Mouse (Mus musculus): ENCODE measurements at regions not wholly inside any gene's neighbourhood (a gene's known extent, or its start where the extent isn't known, plus 50 kb on each side); places are given as distances from the start of the nearest gene placed in this dataset.

- Histone ChIP-seq H3K27me3 (ENCODE audit: control insufficient read depth, insufficient read depth, low read length) (no peaks in the 10 kb centered on the region), H3K4me3 (ENCODE audit: control insufficient read depth, low read depth, low read length) (no peak overlapping the region), H3K27ac (ENCODE audit: control insufficient read depth, insufficient read depth, low read depth, low read length) (no peak overlapping the region), H3K4me1 (ENCODE audit: control insufficient read depth, insufficient read depth, low read length) (no peaks in the 10 kb centered on the region), H3K36me3 (ENCODE audit: control insufficient read depth, insufficient read depth, low read length) (no peaks in the 10 kb centered on the region)
- no peak for TF ChIP-seq POLR2A (IDR thresholded peaks at IDR 0.05; ENCODE audit: control insufficient read depth, low read depth, low read length)
- TF ChIP-seq CTCF (IDR thresholded peaks at IDR 0.05; ENCODE audit: control insufficient read depth, insufficient read depth, insufficient replicate concordance, low read depth, low read length), result no peak
These were observed 379.7 kb upstream of the Adamts5 start for GRCm38 (mm10) chr16:86281326-86281725.

GRCm38 (mm10) chr16:86277031-86277430 is 375.4 kb upstream of the Adamts5 start:
- H3K36me3 ChIP-seq (ENCODE audit: control insufficient read depth, insufficient read depth, low read length), result no peaks in the 10 kb centered on the region
- no peak overlapping the region for H3K4me3 ChIP-seq (ENCODE audit: control insufficient read depth, low read depth, low read length)
- H3K27ac ChIP-seq (ENCODE audit: control insufficient read depth, insufficient read depth, low read depth, low read length), result no peak overlapping the region
- no peaks in the 10 kb centered on the region for H3K4me1 ChIP-seq (ENCODE audit: control insufficient read depth, insufficient read depth, low read length)
- no peaks in the 10 kb centered on the region for H3K27me3 ChIP-seq (ENCODE audit: control insufficient read depth, insufficient read depth, low read length)
- TF ChIP-seq POLR2A (IDR thresholded peaks at IDR 0.05; ENCODE audit: control insufficient read depth, low read depth, low read length), result no peak
- TF ChIP-seq CTCF (IDR thresholded peaks at IDR 0.05; ENCODE audit: control insufficient read depth, insufficient read depth, insufficient replicate concordance, low read depth, low read length), result no peak

DNA sequence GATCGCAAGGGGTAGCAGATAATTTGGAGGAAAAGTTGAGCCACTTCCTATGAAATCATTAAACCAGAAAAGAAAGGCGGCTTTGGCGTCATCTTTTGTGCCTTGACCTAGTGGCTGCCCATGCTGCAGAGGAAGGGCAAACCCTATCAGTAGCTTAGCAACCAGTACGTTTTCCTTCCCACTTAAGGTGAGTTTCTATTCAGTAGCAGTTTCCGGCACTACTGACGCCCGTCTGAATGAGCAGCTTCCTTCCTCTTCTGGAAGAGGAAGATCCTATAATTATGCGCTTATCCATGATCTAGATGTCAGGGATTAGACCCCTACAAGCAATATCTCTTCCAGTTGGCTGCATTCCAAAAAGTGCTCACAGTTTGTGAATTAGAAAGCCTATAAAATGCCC is 360.0 kb upstream of the Adamts5 start:
- Histone ChIP-seq H3K36me3 (ENCODE audit: control insufficient read depth, insufficient read depth, low read length) (no peaks in the 10 kb centered on the region), H3K27ac (ENCODE audit: control insufficient read depth, insufficient read depth, low read depth, low read length) (no peak overlapping the region), H3K4me3 (ENCODE audit: control insufficient read depth, low read depth, low read length) (no peak overlapping the region), H3K27me3 (ENCODE audit: control insufficient read depth, insufficient read depth, low read length) (no peaks in the 10 kb centered on the region), H3K4me1 (ENCODE audit: control insufficient read depth, insufficient read depth, low read length) (no peaks in the 10 kb centered on the region)
- TF ChIP-seq POLR2A (IDR thresholded peaks at IDR 0.05; ENCODE audit: control insufficient read depth, low read depth, low read length) (no peak), CTCF (IDR thresholded peaks at IDR 0.05; ENCODE audit: control insufficient read depth, insufficient read depth, insufficient replicate concordance, low read depth, low read length) (no peak)

DNA sequence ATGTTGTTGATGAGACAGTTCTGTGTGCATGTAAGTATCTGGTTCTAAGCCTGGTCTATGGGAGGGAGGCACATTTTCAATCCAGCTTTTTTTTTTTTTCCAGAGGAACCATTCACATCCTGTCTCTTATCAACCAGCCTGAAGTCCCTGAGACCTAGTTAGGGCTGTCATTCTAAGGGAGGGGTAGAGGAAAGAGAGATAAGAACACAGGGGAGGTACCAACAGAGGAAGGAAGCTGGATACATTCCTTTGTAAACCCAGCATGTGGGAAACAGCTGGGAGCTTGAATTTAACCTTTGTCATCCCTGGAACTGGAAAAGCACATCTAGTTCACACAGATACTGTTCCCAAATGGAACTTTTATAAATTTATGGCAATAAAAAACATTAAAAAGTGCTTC is 351.0 kb upstream of the Adamts5 start:
- H3K4me3 ChIP-seq (ENCODE audit: control insufficient read depth, low read depth, low read length), result no peak overlapping the region
- no peak for TF ChIP-seq POLR2A (IDR thresholded peaks at IDR 0.05; ENCODE audit: control insufficient read depth, low read depth, low read length)
- TF ChIP-seq CTCF (IDR thresholded peaks at IDR 0.05; ENCODE audit: control insufficient read depth, insufficient read depth, insufficient replicate concordance, low read depth, low read length), result no peak
- H3K36me3 ChIP-seq (ENCODE audit: control insufficient read depth, insufficient read depth, low read length), result no peaks in the 10 kb centered on the region
- no peaks in the 10 kb centered on the region for H3K27me3 ChIP-seq (ENCODE audit: control insufficient read depth, insufficient read depth, low read length)
- H3K4me1 ChIP-seq (ENCODE audit: control insufficient read depth, insufficient read depth, low read length), result no peaks in the 10 kb centered on the region
- H3K27ac ChIP-seq (ENCODE audit: control insufficient read depth, insufficient read depth, low read depth, low read length), result no peak overlapping the region

GRCm38 (mm10) chr16:86250021-86250420 is 348.4 kb upstream of the Adamts5 start:
- Histone ChIP-seq H3K4me1 (ENCODE audit: control insufficient read depth, insufficient read depth, low read length) (no peaks in the 10 kb centered on the region), H3K27ac (ENCODE audit: control insufficient read depth, insufficient read depth, low read depth, low read length) (no peak overlapping the region), H3K27me3 (ENCODE audit: control insufficient read depth, insufficient read depth, low read length) (no peaks in the 10 kb centered on the region), H3K4me3 (ENCODE audit: control insufficient read depth, low read depth, low read length) (no peak overlapping the region), H3K36me3 (ENCODE audit: control insufficient read depth, insufficient read depth, low read length) (no peaks in the 10 kb centered on the region)
- no peak for TF ChIP-seq POLR2A (IDR thresholded peaks at IDR 0.05; ENCODE audit: control insufficient read depth, low read depth, low read length)

DNA sequence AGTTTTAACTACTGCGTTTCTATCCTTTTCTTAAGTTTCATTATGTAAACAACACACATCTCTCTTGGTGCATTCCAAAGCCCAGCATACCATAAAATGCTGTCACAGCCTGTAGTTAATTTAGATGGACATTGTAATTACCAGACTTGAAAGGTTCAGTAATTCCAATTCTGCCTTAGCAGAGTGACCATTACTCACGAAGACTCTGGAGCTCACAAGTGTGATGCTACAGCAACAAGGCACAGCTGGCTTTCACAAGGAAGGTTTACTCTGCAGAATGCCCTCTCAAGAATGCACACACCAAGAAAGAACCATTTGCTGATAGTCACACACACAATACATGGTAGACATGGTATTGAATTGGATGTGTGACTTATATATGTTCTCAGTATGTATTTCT is 342.6 kb upstream of the Adamts5 start:
- Histone ChIP-seq H3K27me3 (ENCODE audit: control insufficient read depth, insufficient read depth, low read length) (no peaks in the 10 kb centered on the region), H3K36me3 (ENCODE audit: control insufficient read depth, insufficient read depth, low read length) (no peaks in the 10 kb centered on the region), H3K4me3 (ENCODE audit: control insufficient read depth, low read depth, low read length) (no peak overlapping the region), H3K4me1 (ENCODE audit: control insufficient read depth, insufficient read depth, low read length) (no peaks in the 10 kb centered on the region), H3K27ac (ENCODE audit: control insufficient read depth, insufficient read depth, low read depth, low read length) (no peak overlapping the region)
- TF ChIP-seq CTCF (IDR thresholded peaks at IDR 0.05; ENCODE audit: control insufficient read depth, insufficient read depth, insufficient replicate concordance, low read depth, low read length) (no peak), POLR2A (IDR thresholded peaks at IDR 0.05; ENCODE audit: control insufficient read depth, low read depth, low read length) (no peak)

DNA sequence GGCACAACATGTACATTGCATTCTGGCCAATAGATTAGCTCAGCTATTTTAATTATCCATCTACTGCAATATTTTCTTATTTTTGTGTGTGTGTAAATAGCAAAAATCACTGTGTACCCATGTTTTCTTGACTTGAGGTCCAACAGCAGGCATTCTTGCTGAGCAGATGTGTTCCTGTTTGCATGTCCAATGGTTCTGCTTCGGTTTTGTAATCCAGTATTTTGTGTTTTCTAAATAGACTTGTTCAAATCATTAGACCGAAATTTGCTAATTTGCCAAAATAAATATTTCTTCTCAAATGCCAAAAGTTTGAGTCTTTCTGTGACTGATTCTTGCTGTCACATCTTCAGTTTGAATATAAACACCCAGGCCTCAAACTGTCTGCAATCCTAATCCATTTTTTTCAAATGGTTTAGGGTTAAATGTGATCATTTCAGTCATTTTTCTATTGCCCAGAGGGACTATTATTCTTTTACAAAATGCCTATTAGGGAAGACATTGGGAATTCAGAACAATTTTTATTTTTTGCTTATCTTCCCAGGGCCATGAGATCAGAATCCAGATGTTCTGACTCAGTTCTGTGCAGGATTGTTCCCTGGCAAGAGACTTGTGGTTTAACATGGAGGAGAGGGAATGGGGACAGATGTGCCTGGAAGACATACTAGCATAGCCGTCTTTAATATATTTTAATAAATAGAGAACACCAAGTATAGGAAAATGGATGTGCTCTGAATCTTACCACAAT is 341.3 kb upstream of the Adamts5 start:
- no peaks in the 10 kb centered on the region for H3K4me1 ChIP-seq (ENCODE audit: control insufficient read depth, insufficient read depth, low read length)
- TF ChIP-seq CTCF (IDR thresholded peaks at IDR 0.05; ENCODE audit: control insufficient read depth, insufficient read depth, insufficient replicate concordance, low read depth, low read length) (no peak), POLR2A (IDR thresholded peaks at IDR 0.05; ENCODE audit: control insufficient read depth, low read depth, low read length) (no peak)
- no peaks in the 10 kb centered on the region for H3K27me3 ChIP-seq (ENCODE audit: control insufficient read depth, insufficient read depth, low read length)
- no peaks in the 10 kb centered on the region for H3K36me3 ChIP-seq (ENCODE audit: control insufficient read depth, insufficient read depth, low read length)
- no peak overlapping the region for H3K27ac ChIP-seq (ENCODE audit: control insufficient read depth, insufficient read depth, low read depth, low read length)
- no peak overlapping the region for H3K4me3 ChIP-seq (ENCODE audit: control insufficient read depth, low read depth, low read length)

DNA sequence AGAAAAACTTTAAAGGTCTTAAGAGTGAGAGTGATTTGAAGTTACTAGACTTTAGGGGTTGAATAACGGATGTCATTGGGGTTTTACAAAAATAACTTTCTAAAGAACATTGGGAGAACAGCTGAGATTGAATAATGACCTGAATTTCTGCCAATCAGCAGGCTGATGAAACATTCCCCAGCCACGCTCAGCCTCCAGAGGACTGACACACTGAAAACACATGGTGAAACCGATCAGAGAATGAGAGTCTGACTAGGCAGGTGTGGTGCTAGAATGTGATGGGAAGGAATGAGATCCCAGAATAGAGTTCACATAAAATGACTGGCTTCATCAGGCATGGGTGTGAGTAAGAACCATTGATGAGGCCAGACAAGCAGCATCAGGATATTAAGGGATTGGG is 321.4 kb upstream of the Adamts5 start:
- H3K27ac ChIP-seq (ENCODE audit: control insufficient read depth, insufficient read depth, low read depth, low read length), result no peak overlapping the region
- H3K36me3 ChIP-seq (ENCODE audit: control insufficient read depth, insufficient read depth, low read length), result no peaks in the 10 kb centered on the region
- TF ChIP-seq CTCF (IDR thresholded peaks at IDR 0.05; ENCODE audit: control insufficient read depth, insufficient read depth, insufficient replicate concordance, low read depth, low read length) (no peak), POLR2A (IDR thresholded peaks at IDR 0.05; ENCODE audit: control insufficient read depth, low read depth, low read length) (no peak)
- H3K4me1 ChIP-seq (ENCODE audit: control insufficient read depth, insufficient read depth, low read length), result no peaks in the 10 kb centered on the region
- H3K27me3 ChIP-seq (ENCODE audit: control insufficient read depth, insufficient read depth, low read length), result no peaks in the 10 kb centered on the region
- H3K4me3 ChIP-seq (ENCODE audit: control insufficient read depth, low read depth, low read length), result no peak overlapping the region
